Comparison of ENCODE assay signal across 8 mouse cellular contexts in genomic region chr7:102246956-102247797, GRCm38 (mm10). TPM values are rescaled to one million over a fixed set of nuclear protein-coding genes. Genes with fewer than 3 reads are reported as not detected.
DNase-seq lines count a peak whose midpoint lies in the region; ATAC-seq and TF ChIP-seq lines count a peak whose summit lies in the region.

No protein-coding gene starts in this region.

- intact Hi-C loops in heart, postnatal 10 days (cut with DNase I) = no loop called here

- ATAC-seq in forebrain, embryonic 12.5 days (ENCODE audit: low FRiP score) = no peak
- no peak for ATAC-seq in forebrain, embryonic 14.5 days
- ATAC-seq in liver, embryonic 14.5 days (ENCODE audit: insufficient read depth) = no peak

- H3K27ac ChIP-seq in forebrain, embryonic 12.5 days = no peak overlapping the region
- no peak overlapping the region for H3K27ac ChIP-seq in forebrain, embryonic 14.5 days (ENCODE audit: low read depth, low read length)
- peak overlapping the region; percentile 34; the same call in 1 of the 2 replicates for H3K27ac ChIP-seq in liver, embryonic 14.5 days

- no peaks in the 10 kb centered on the region for H3K27me3 ChIP-seq in forebrain, embryonic 12.5 days
- no peaks in the 10 kb centered on the region for H3K27me3 ChIP-seq in forebrain, embryonic 14.5 days (replicated peaks; ENCODE audit: control insufficient read depth, insufficient read depth, low read length)
- H3K27me3 ChIP-seq in liver, embryonic 14.5 days (ENCODE audit: control insufficient read depth, insufficient read depth, low read length) = no peaks in the 10 kb centered on the region

- H3K4me2 ChIP-seq in forebrain, embryonic 12.5 days = no peak overlapping the region
- no peak overlapping the region for H3K4me2 ChIP-seq in forebrain, embryonic 14.5 days (ENCODE audit: low read length)
- H3K4me2 ChIP-seq in liver, embryonic 14.5 days (ENCODE audit: low read depth) = peak overlapping the region; percentile 95

- no peak for TF ChIP-seq EP300 in liver, embryonic 14.5 days (IDR thresholded peaks at IDR 0.05; ENCODE audit: low read depth)

- DNase-seq in forebrain, embryonic 14.5 days (ENCODE audit: low spot score) = no peak
- peak; percentile 47 for DNase-seq in CD4-positive helper T cell, adult 2 months (ENCODE audit: low read depth, low spot score)
- DNase-seq in heart, postnatal 10 days = peak; percentile 53 to 54
- no peak for DNase-seq in liver, embryonic 14.5 days (ENCODE audit: low read depth in 3 of 3, low spot score in 3 of 3)
- DNase-seq in frontal cortex, postnatal 25 days (ENCODE audit: low spot score in 2 of 2) = no peak
- no peak for DNase-seq in layer of hippocampus, postnatal 25 days (ENCODE audit: extremely low spot score in 1 of 2, low spot score in 1 of 2)
- no peak for DNase-seq in cerebellum, postnatal 10 days

- H3K9me3 ChIP-seq in forebrain, embryonic 12.5 days = no peaks in the 10 kb centered on the region
- no peaks in the 10 kb centered on the region for H3K9me3 ChIP-seq in forebrain, embryonic 14.5 days (replicated peaks; ENCODE audit: control insufficient read depth, low read length)
- no peaks in the 10 kb centered on the region for H3K9me3 ChIP-seq in liver, embryonic 14.5 days (ENCODE audit: control insufficient read depth, low read length)

- no peaks in the 10 kb centered on the region for H3K36me3 ChIP-seq in forebrain, embryonic 12.5 days (replicated peaks)
- H3K36me3 ChIP-seq in forebrain, embryonic 14.5 days (ENCODE audit: control insufficient read depth, insufficient read depth, low read length) = no peaks in the 10 kb centered on the region
- H3K36me3 ChIP-seq in liver, embryonic 14.5 days (replicated peaks; ENCODE audit: control insufficient read depth, insufficient read depth, low read depth) = no peaks in the 10 kb centered on the region; the same call in 1 of the 2 replicates

- 56% methylated on average over 12 of the region's 12 CpGs for WGBS in forebrain, embryonic 12.5 days
- WGBS in forebrain, embryonic 14.5 days = 62% methylated on average over 12 of the region's 12 CpGs
- 22% methylated on average over 12 of the region's 12 CpGs for WGBS in liver, embryonic 14.5 days (ENCODE audit: insufficient replicate concordance)

- TF ChIP-seq CTCF in liver, embryonic 14.5 days (IDR thresholded peaks at IDR 0.05; ENCODE audit: low read depth) = no peak

- no peak overlapping the region for H3K4me3 ChIP-seq in forebrain, embryonic 12.5 days (replicated peaks)
- H3K4me3 ChIP-seq in forebrain, embryonic 14.5 days (ENCODE audit: low read depth, low read length) = no peak overlapping the region
- peak overlapping the region; percentile 83 to 95; a peak in 3 of 4 replicates for H3K4me3 ChIP-seq in liver, embryonic 14.5 days (ENCODE audit: insufficient read depth in 1 of 2, low read depth in 2 of 2, low read length in 2 of 2)

- peaks cover 39% of the 10 kb centered on the region for H3K4me1 ChIP-seq in forebrain, embryonic 12.5 days
- H3K4me1 ChIP-seq in forebrain, embryonic 14.5 days (ENCODE audit: control insufficient read depth, insufficient read depth, low read length) = peaks cover 10% of the 10 kb centered on the region
- peaks cover 54 to 70% of the 10 kb centered on the region in 2 experiments for H3K4me1 ChIP-seq in liver, embryonic 14.5 days (replicated peaks; ENCODE audit: control insufficient read depth in 2 of 2, insufficient read depth in 2 of 2, low read length in 1 of 2)

- H3K9ac ChIP-seq in forebrain, embryonic 12.5 days = peak overlapping the region; percentile 25; the same call in 1 of the 2 replicates
- H3K9ac ChIP-seq in forebrain, embryonic 14.5 days (ENCODE audit: low read length) = no peak overlapping the region
- H3K9ac ChIP-seq in liver, embryonic 14.5 days (replicated peaks) = peak overlapping the region; percentile 89

RNA-seq across cellular contexts. Expression of gene Rhog, which starts 8.7 kb away (rescaled TPM):
- polyA plus RNA-seq in forebrain, embryonic 12.5 days (2016; fragmentation: Nextera tagmentation; extraction: Ambion mirVana) = 21.7 and 25.1 TPM in 2 replicates
- 22.0 and 24.8 TPM in 2 replicates for polyA plus RNA-seq in forebrain, embryonic 14.5 days (2014; fragmentation: Nextera tagmentation; extraction: Ambion mirVana)
- total RNA-seq in heart, postnatal 10 days (2021) = 10 to 100 TPM; 40.8 to 42.2 TPM
- 31.4 and 35.9 TPM in 2 replicates for polyA plus RNA-seq in liver, embryonic 14.5 days (2012; rRNA removed)
- 53.4 and 55.6 TPM in 2 replicates for polyA plus RNA-seq in liver, embryonic 14.5 days (2014; fragmentation: Nextera tagmentation; extraction: Ambion mirVana)
- total RNA-seq in layer of hippocampus, postnatal 25 days (2021) = 10 to 100 TPM; 28.9 to 30.2 TPM

RNA-seq across cellular contexts. Expression of gene Stim1, which starts 20.4 kb away (rescaled TPM):
- polyA plus RNA-seq in forebrain, embryonic 12.5 days (2016; fragmentation: Nextera tagmentation; extraction: Ambion mirVana) = 11.6 and 11.7 TPM in 2 replicates
- 6.5 and 8.8 TPM in 2 replicates for polyA plus RNA-seq in forebrain, embryonic 14.5 days (2014; fragmentation: Nextera tagmentation; extraction: Ambion mirVana)
- total RNA-seq in heart, postnatal 10 days (2021) = 10 to 100 TPM; 23.4 to 30.7 TPM
- 6.9 and 7.9 TPM in 2 replicates for polyA plus RNA-seq in liver, embryonic 14.5 days (2012; rRNA removed)
- polyA plus RNA-seq in liver, embryonic 14.5 days (2014; fragmentation: Nextera tagmentation; extraction: Ambion mirVana) = 9.3 and 11.2 TPM in 2 replicates
- 10 to 100 TPM; 67.7 to 70.4 TPM for total RNA-seq in layer of hippocampus, postnatal 25 days (2021)

RNA-seq across cellular contexts. Expression of gene Pgap2, which starts 37.2 kb away (rescaled TPM):
- polyA plus RNA-seq in forebrain, embryonic 12.5 days (2016; fragmentation: Nextera tagmentation; extraction: Ambion mirVana) = 54.3 and 59.2 TPM in 2 replicates
- polyA plus RNA-seq in forebrain, embryonic 14.5 days (2014; fragmentation: Nextera tagmentation; extraction: Ambion mirVana) = 53.3 and 54.1 TPM in 2 replicates
- 10 to 100 TPM; 55.2 to 58.0 TPM for total RNA-seq in heart, postnatal 10 days (2021)
- 14.5 and 15.4 TPM in 2 replicates for polyA plus RNA-seq in liver, embryonic 14.5 days (2012; rRNA removed)
- polyA plus RNA-seq in liver, embryonic 14.5 days (2014; fragmentation: Nextera tagmentation; extraction: Ambion mirVana) = 18.0 and 20.2 TPM in 2 replicates
- total RNA-seq in layer of hippocampus, postnatal 25 days (2021) = 10 to 100 TPM; 27.7 to 34.0 TPM

RNA-seq across cellular contexts. Expression of gene Nup98, which starts 37.2 kb away (rescaled TPM):
- 45.2 and 46.8 TPM in 2 replicates for polyA plus RNA-seq in forebrain, embryonic 12.5 days (2016; fragmentation: Nextera tagmentation; extraction: Ambion mirVana)
- 21.6 and 26.2 TPM in 2 replicates for polyA plus RNA-seq in forebrain, embryonic 14.5 days (2014; fragmentation: Nextera tagmentation; extraction: Ambion mirVana)
- total RNA-seq in heart, postnatal 10 days (2021) = 10 to 100 TPM; 39.9 to 40.5 TPM
- 7.0 and 8.8 TPM in 2 replicates for polyA plus RNA-seq in liver, embryonic 14.5 days (2012; rRNA removed)
- 16.3 and 17.4 TPM in 2 replicates for polyA plus RNA-seq in liver, embryonic 14.5 days (2014; fragmentation: Nextera tagmentation; extraction: Ambion mirVana)
- total RNA-seq in layer of hippocampus, postnatal 25 days (2021) = 10 to 100 TPM; 36.7 to 37.8 TPM

Comparison
In these comparisons a context has a peak if more than half of its experiments do, and no peak if none do; other contexts are left out.
1. H3K4me3 ChIP-seq: peak in liver, embryonic 14.5 days (2 of 2); none in forebrain, embryonic 12.5 days (single experiment) and forebrain, embryonic 14.5 days (single experiment).
2. DNase-seq: peak in CD4-positive helper T cell, adult 2 months (single experiment) and heart, postnatal 10 days (2 of 2); none in forebrain, embryonic 14.5 days (single experiment), liver, embryonic 14.5 days (0 of 3), frontal cortex, postnatal 25 days (0 of 2), layer of hippocampus, postnatal 25 days (0 of 2) and cerebellum, postnatal 10 days (0 of 2).